Mouse (Mus musculus) lung, postnatal 36 days (tissue): ENCODE results near the gene Plxdc1.

ENCODE experiments used
- DNase-seq: peaks from one replicate; pipeline ENCODE4 v3.0.0; 2022; ENCODE audit warnings: mixed read lengths

Gene Plxdc1

GRCm38 (mm10) chr11:98016177-98016576 lies 29.9 kb upstream of the Plxdc1 start:
- DNase-seq: peak; percentile 48

- DNase-seq: no peak
Measured at GRCm38 (mm10) chr11:98012831-98013230, 26.6 kb upstream of the Plxdc1 start.

- no peak for DNase-seq
Measured at GRCm38 (mm10) chr11:98011716-98012115, 25.5 kb upstream of the Plxdc1 start.

- DNase-seq: peak; percentile 36
Measured at GRCm38 (mm10) chr11:98008087-98008486, 21.8 kb upstream of the Plxdc1 start.

GRCm38 (mm10) chr11:98005686-98006085 lies 19.4 kb upstream of the Plxdc1 start:
- no peak for DNase-seq

- peak; percentile 57 for DNase-seq
Measured at GRCm38 (mm10) chr11:98005076-98005475, 18.8 kb upstream of the Plxdc1 start.

- no peak for DNase-seq
Measured at GRCm38 (mm10) chr11:98004161-98004560, 17.9 kb upstream of the Plxdc1 start.

GRCm38 (mm10) chr11:98003171-98003671 lies 17.0 kb upstream of the Plxdc1 start:
- peak; percentile 47 for DNase-seq

- peak; percentile 91 for DNase-seq
Measured at GRCm38 (mm10) chr11:98002627-98003026, 16.4 kb upstream of the Plxdc1 start.

- DNase-seq: no peak
Measured at GRCm38 (mm10) chr11:98001986-98002385, 15.7 kb upstream of the Plxdc1 start.

GRCm38 (mm10) chr11:98001351-98001824 lies 15.1 kb upstream of the Plxdc1 start:
- no peak for DNase-seq

- peak; percentile 42 for DNase-seq
Measured at GRCm38 (mm10) chr11:98000378-98001140, 14.3 kb upstream of the Plxdc1 start.

- DNase-seq: no peak
Measured at GRCm38 (mm10) chr11:97999748-98000147, 13.5 kb upstream of the Plxdc1 start.

GRCm38 (mm10) chr11:97998898-97999608 lies 12.8 kb upstream of the Plxdc1 start:
- peak; percentile 54 for DNase-seq

GRCm38 (mm10) chr11:97998074-97998793 lies 12.0 kb upstream of the Plxdc1 start:
- DNase-seq: no peak

GRCm38 (mm10) chr11:97997387-97997960 lies 11.2 kb upstream of the Plxdc1 start:
- DNase-seq: no peak

- DNase-seq: no peak
Measured at GRCm38 (mm10) chr11:97996691-97997090, 10.4 kb upstream of the Plxdc1 start.

- peak; percentile 54 for DNase-seq
Measured at GRCm38 (mm10) chr11:97995564-97996288, 9.5 kb upstream of the Plxdc1 start, which contains the start of gene Arl5c. TSS of gene Arl5c (minus strand) at chr11:97996181.

GRCm38 (mm10) chr11:97994539-97995100 lies 8.4 kb upstream of the Plxdc1 start:
- peak; percentile 92 for DNase-seq

GRCm38 (mm10) chr11:97988530-97989096 lies 2.4 kb upstream of the Plxdc1 start:
- peak; percentile 95 for DNase-seq
